Comparison of ENCODE assay signal across 8 mouse cellular contexts in genomic region chr5:31054261-31055215, GRCm38 (mm10). TPM values are rescaled to one million over a fixed set of nuclear protein-coding genes. Genes with fewer than 3 reads are reported as not detected.
DNase-seq lines count a peak whose midpoint lies in the region; ATAC-seq lines count a peak whose summit lies in the region.

Gene Cad, plus strand, starts transcription at chr5:31054780.

- peak within 1 kb of the TSS; percentile 62 for H3K27ac ChIP-seq in forebrain, embryonic 11.5 days (ENCODE audit: low read depth, low read length)
- H3K27ac ChIP-seq in heart, embryonic 16.5 days (ENCODE audit: low read length): peak within 1 kb of the TSS; percentile 63
- H3K27ac ChIP-seq in liver, embryonic 15.5 days (replicated peaks): peak within 1 kb of the TSS; percentile 61
- no peak within 1 kb of the TSS for H3K27ac ChIP-seq in neural tube, embryonic 12.5 days

- peak; percentile 98 for ATAC-seq in forebrain, embryonic 11.5 days (replicated peaks; ENCODE audit: low FRiP score)
- ATAC-seq in heart, embryonic 16.5 days (replicated peaks; ENCODE audit: extremely low read depth, insufficient read depth, low FRiP score): peak; percentile 98
- peak; percentile 96 for ATAC-seq in liver, embryonic 15.5 days (ENCODE audit: insufficient read depth)
- ATAC-seq in neural tube, embryonic 12.5 days (ENCODE audit: low FRiP score, low read depth): peak; percentile 98

- H3K4me3 ChIP-seq in forebrain, embryonic 11.5 days (ENCODE audit: low read depth, low read length): peak within 1 kb of the TSS; percentile 65
- peak within 1 kb of the TSS; percentile 70 for H3K4me3 ChIP-seq in heart, embryonic 16.5 days (ENCODE audit: low read length)
- H3K4me3 ChIP-seq in liver, embryonic 15.5 days (replicated peaks): peak within 1 kb of the TSS; percentile 73
- H3K4me3 ChIP-seq in neural tube, embryonic 12.5 days: peak within 1 kb of the TSS; percentile 61

- peak; percentile 85 to 90 for DNase-seq in CD8-positive naive resting alpha-beta T cell, adult 2 months (ENCODE audit: low read depth in 2 of 2, low spot score in 2 of 2)
- DNase-seq in c-Kit-positive CD71-negative TER-119-negative erythroid progenitor cells, embryonic 14.5 days (ENCODE audit: low read depth): peak; percentile 81
- DNase-seq in forebrain, embryonic 11.5 days (ENCODE audit: low spot score): peak; percentile 97
- peak; percentile 96 to 98 for DNase-seq in kidney, postnatal 36 days
- peak; percentile 83 for DNase-seq in telencephalon, adult 2 months (ENCODE audit: low read depth, low spot score)

- H3K9ac ChIP-seq in forebrain, embryonic 11.5 days (ENCODE audit: low read length): peak within 1 kb of the TSS; percentile 89
- peak within 1 kb of the TSS; percentile 84 for H3K9ac ChIP-seq in heart, embryonic 16.5 days (ENCODE audit: low read length)
- peak within 1 kb of the TSS; percentile 71 for H3K9ac ChIP-seq in liver, embryonic 15.5 days
- peak within 1 kb of the TSS; percentile 73 for H3K9ac ChIP-seq in neural tube, embryonic 12.5 days

- H3K9me3 ChIP-seq in forebrain, embryonic 11.5 days (ENCODE audit: control insufficient read depth, low read length): no peaks in the 10 kb centered on the region
- no peaks in the 10 kb centered on the region for H3K9me3 ChIP-seq in heart, embryonic 16.5 days (replicated peaks; ENCODE audit: control insufficient read depth, low read length)
- H3K9me3 ChIP-seq in liver, embryonic 15.5 days (replicated peaks): no peaks in the 10 kb centered on the region
- H3K9me3 ChIP-seq in neural tube, embryonic 12.5 days: no peaks in the 10 kb centered on the region

- no peaks in the 10 kb centered on the region for H3K27me3 ChIP-seq in forebrain, embryonic 11.5 days (ENCODE audit: control insufficient read depth, insufficient read depth, low read length)
- no peaks in the 10 kb centered on the region for H3K27me3 ChIP-seq in heart, embryonic 16.5 days (ENCODE audit: control insufficient read depth, insufficient read depth, low read length)
- no peaks in the 10 kb centered on the region for H3K27me3 ChIP-seq in liver, embryonic 15.5 days
- no peaks in the 10 kb centered on the region for H3K27me3 ChIP-seq in neural tube, embryonic 12.5 days (replicated peaks)

- WGBS in forebrain, embryonic 11.5 days: under 1% methylated on average over 64 of the region's 64 CpGs
- WGBS in heart, embryonic 16.5 days: 1% methylated on average over 64 of the region's 64 CpGs
- WGBS in liver, embryonic 15.5 days (ENCODE audit: insufficient replicate concordance): 1% methylated on average over 64 of the region's 64 CpGs
- WGBS in neural tube, embryonic 12.5 days: under 1% methylated on average over 64 of the region's 64 CpGs

- 0 out of 2 replicates have a peak, but pooled peaks cover 3% of the 10 kb centered on the region for H3K36me3 ChIP-seq in forebrain, embryonic 11.5 days (ENCODE audit: control insufficient read depth, insufficient read depth, low read length)
- H3K36me3 ChIP-seq in heart, embryonic 16.5 days (ENCODE audit: control insufficient read depth, insufficient read depth): peaks cover 13% of the 10 kb centered on the region; the same call in 1 of the 2 replicates
- H3K36me3 ChIP-seq in liver, embryonic 15.5 days (replicated peaks): peaks cover 24% of the 10 kb centered on the region
- peaks cover 18% of the 10 kb centered on the region for H3K36me3 ChIP-seq in neural tube, embryonic 12.5 days

- peak within 1 kb of the TSS; percentile 93 for H3K4me2 ChIP-seq in forebrain, embryonic 11.5 days (ENCODE audit: low read depth, low read length, severe bottlenecking)
- H3K4me2 ChIP-seq in heart, embryonic 16.5 days (ENCODE audit: low read depth, low read length): peak within 1 kb of the TSS; percentile 95
- H3K4me2 ChIP-seq in liver, embryonic 15.5 days: peak within 1 kb of the TSS; percentile 100
- peak within 1 kb of the TSS; percentile 94 for H3K4me2 ChIP-seq in neural tube, embryonic 12.5 days (replicated peaks)

- H3K4me1 ChIP-seq in forebrain, embryonic 11.5 days (replicated peaks; ENCODE audit: control insufficient read depth, insufficient read depth, low read length): peaks cover 6% of the 10 kb centered on the region; the same call in 1 of the 2 replicates
- H3K4me1 ChIP-seq in heart, embryonic 16.5 days (ENCODE audit: control insufficient read depth, insufficient read depth, low read length): peaks cover 14% of the 10 kb centered on the region
- H3K4me1 ChIP-seq in liver, embryonic 15.5 days (replicated peaks): peaks cover 29% of the 10 kb centered on the region
- peaks cover 15% of the 10 kb centered on the region for H3K4me1 ChIP-seq in neural tube, embryonic 12.5 days

RNA-seq across cellular contexts. Expression of gene Cad, which starts in this region (rescaled TPM):
- 44.3 and 55.4 TPM in 2 replicates for polyA plus RNA-seq in forebrain, embryonic 11.5 days (2014; fragmentation: Nextera tagmentation; extraction: Ambion mirVana)
- polyA plus RNA-seq in heart, embryonic 16.5 days (2015; fragmentation: Nextera tagmentation; extraction: Ambion mirVana): 14.4 and 18.4 TPM in 2 replicates
- 14.1 and 14.6 TPM in 2 replicates for polyA plus RNA-seq in liver, embryonic 15.5 days (2015; fragmentation: Nextera tagmentation; extraction: Ambion mirVana)
- polyA plus RNA-seq in neural tube, embryonic 12.5 days (2016; fragmentation: Nextera tagmentation; extraction: Ambion mirVana): 24.2 and 30.1 TPM in 2 replicates
